ENCODE assay signal across 9 mouse cellular contexts in genomic region chr10:68356093-68356485, GRCm38 (mm10).
DNase-seq lines count a peak whose midpoint lies in the region; ATAC-seq lines count a peak whose summit lies in the region.
"Had no signal": no experiment of that assay in that cellular context is flagged by ENCODE, and none has a peak within 500 bp of the region (broad histone marks: within the 10 kb centered on the region; RNA-seq: fewer than 3 reads in every experiment).

No protein-coding gene starts in this region.

- H3K27ac ChIP-seq in heart, embryonic 13.5 days (replicated peaks), result peak overlapping the region; percentile 76
- peak overlapping the region; percentile 58 for H3K27ac ChIP-seq in heart, embryonic 16.5 days (ENCODE audit: low read length)
- H3K27ac ChIP-seq in midbrain, embryonic 12.5 days (replicated peaks), result peak overlapping the region; percentile 39

- no peak for DNase-seq in heart, postnatal 14 days
- no peak for DNase-seq in cerebellum, postnatal 25 days
- DNase-seq in retina, postnatal 1 day, result no peak
- no peak for DNase-seq in ovary, postnatal 10 days (ENCODE audit: low spot score)
- DNase-seq: gastrocnemius, postnatal 10 days had no signal

- H3K4me1 ChIP-seq in heart, embryonic 13.5 days, result peaks cover 22% of the 10 kb centered on the region
- H3K4me1 ChIP-seq in heart, embryonic 16.5 days (ENCODE audit: control insufficient read depth, insufficient read depth, low read length), result peaks cover 7% of the 10 kb centered on the region; the same call in 1 of the 2 replicates
- H3K4me1 ChIP-seq in midbrain, embryonic 12.5 days, result peaks cover 20% of the 10 kb centered on the region

- intact Hi-C loops in heart, postnatal 14 days (cut with DNase I), result loop anchor here (5.0 kb wide), 2 partner anchors 74 to 91 kb away; no protein-coding TSS in a partner anchor

- ATAC-seq in heart, embryonic 13.5 days (ENCODE audit: extremely low read depth, insufficient number of reproducible peaks, low FRiP score, low TSS enrichment), result no peak
- peak; percentile 82 for ATAC-seq in activated CD4-positive, CD25-positive, alpha-beta regulatory T cell, adult 4 months
- no peak for ATAC-seq in heart, embryonic 16.5 days (replicated peaks; ENCODE audit: extremely low read depth, insufficient read depth, low FRiP score)
- ATAC-seq in midbrain, embryonic 12.5 days (ENCODE audit: low FRiP score, low read depth), result peak; percentile 46

- H3K4me3 ChIP-seq in heart, embryonic 13.5 days, result no peak overlapping the region
- no peak overlapping the region for H3K4me3 ChIP-seq in heart, embryonic 16.5 days (ENCODE audit: low read length)
- H3K4me3 ChIP-seq in midbrain, embryonic 12.5 days, result no peak overlapping the region

- H3K4me2 ChIP-seq in heart, embryonic 13.5 days, result peak overlapping the region; percentile 27
- H3K4me2 ChIP-seq in heart, embryonic 16.5 days (ENCODE audit: low read depth, low read length), result peak overlapping the region; percentile 39
- H3K4me2 ChIP-seq in midbrain, embryonic 12.5 days (replicated peaks), result peak overlapping the region; percentile 34

- WGBS in heart, embryonic 13.5 days, result 28% methylated on average over 6 of the region's 6 CpGs
- 35% methylated on average over 6 of the region's 6 CpGs for WGBS in heart, embryonic 16.5 days
- 22% methylated on average over 6 of the region's 6 CpGs for WGBS in midbrain, embryonic 12.5 days

- H3K9me3 ChIP-seq in heart, embryonic 13.5 days, result no peaks in the 10 kb centered on the region; the same call in 1 of the 2 replicates
- H3K9me3 ChIP-seq in heart, embryonic 16.5 days (replicated peaks; ENCODE audit: control insufficient read depth, low read length), result no peaks in the 10 kb centered on the region
- no peaks in the 10 kb centered on the region for H3K9me3 ChIP-seq in midbrain, embryonic 12.5 days

- H3K36me3 ChIP-seq in heart, embryonic 13.5 days, result no peaks in the 10 kb centered on the region
- H3K36me3 ChIP-seq in heart, embryonic 16.5 days (ENCODE audit: control insufficient read depth, insufficient read depth), result no peaks in the 10 kb centered on the region
- H3K36me3 ChIP-seq in midbrain, embryonic 12.5 days, result no peaks in the 10 kb centered on the region

- H3K9ac ChIP-seq in heart, embryonic 13.5 days, result no peak overlapping the region
- no peak overlapping the region for H3K9ac ChIP-seq in heart, embryonic 16.5 days (ENCODE audit: low read length)
- H3K9ac ChIP-seq in midbrain, embryonic 12.5 days (replicated peaks), result no peak overlapping the region

- no peaks in the 10 kb centered on the region for H3K27me3 ChIP-seq in heart, embryonic 13.5 days (replicated peaks)
- no peaks in the 10 kb centered on the region for H3K27me3 ChIP-seq in heart, embryonic 16.5 days (ENCODE audit: control insufficient read depth, insufficient read depth, low read length)
- no peaks in the 10 kb centered on the region for H3K27me3 ChIP-seq in midbrain, embryonic 12.5 days

Comparison
In these comparisons a context has a peak if more than half of its experiments do, and no peak if none do; other contexts are left out.
1. ATAC-seq: peak in activated CD4-positive, CD25-positive, alpha-beta regulatory T cell, adult 4 months (single experiment) and midbrain, embryonic 12.5 days (single experiment); none in heart, embryonic 13.5 days (single experiment) and heart, embryonic 16.5 days (single experiment).
2. Peak in every context shown above with its lines, with median percentiles within 50 percentile points of each other: H3K27ac ChIP-seq and H3K4me2 ChIP-seq.